Mouse (Mus musculus) megakaryocyte progenitor cell, adult 5-6 weeks (primary cell): ENCODE results near the gene Gna12. TPM values are rescaled to one million over a fixed set of nuclear protein-coding genes. Genes with fewer than 3 reads are reported as not detected.

Source experiments
- ATAC-seq: replicated peaks from 2 replicates; pipeline ENCODE4 v1.8.0; 2016; ENCODE audit warnings: mild to moderate bottlenecking, moderate TSS enrichment, inconsistent platforms; ENCODE audit not compliant: poor library complexity
- total RNA-seq, 2 experiments: library from RNA; stranded (forward) in 1 of 2; stranded (reverse) in 1 of 2; fragments of 157-497, 149-512 nt in 1 of 2; fragments of 200-1000 nt in 1 of 2; gene quantifications; 2 replicates each; pipeline versions ENCODE4 v1.2.3 to v1.2.4; 2015 to 2017

The Gna12 gene
- total RNA-seq, 2 experiments from 2014 or later: 33.6 to 45.4 TPM

DNA sequence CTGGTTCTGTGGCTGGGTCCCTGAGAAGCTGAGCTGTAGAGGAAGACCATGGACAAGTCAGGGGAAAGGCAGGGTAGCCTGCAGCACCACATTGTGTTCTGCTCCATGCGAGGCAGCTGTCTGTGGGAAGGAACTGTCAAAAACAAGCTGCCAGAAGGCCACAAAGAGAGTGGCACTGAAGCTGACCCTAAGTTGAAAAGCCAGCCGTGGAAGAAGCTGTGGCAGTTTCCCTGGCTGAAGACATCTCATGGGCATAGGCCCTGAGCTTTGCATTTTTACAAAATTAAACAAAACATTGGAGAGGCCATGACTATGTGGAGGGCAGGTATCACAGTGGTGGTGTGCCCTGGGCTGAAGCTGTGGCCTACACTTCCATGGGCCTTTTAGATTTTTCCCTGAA is 31.0 kb downstream of the Gna12 start:
- no peak for ATAC-seq

DNA sequence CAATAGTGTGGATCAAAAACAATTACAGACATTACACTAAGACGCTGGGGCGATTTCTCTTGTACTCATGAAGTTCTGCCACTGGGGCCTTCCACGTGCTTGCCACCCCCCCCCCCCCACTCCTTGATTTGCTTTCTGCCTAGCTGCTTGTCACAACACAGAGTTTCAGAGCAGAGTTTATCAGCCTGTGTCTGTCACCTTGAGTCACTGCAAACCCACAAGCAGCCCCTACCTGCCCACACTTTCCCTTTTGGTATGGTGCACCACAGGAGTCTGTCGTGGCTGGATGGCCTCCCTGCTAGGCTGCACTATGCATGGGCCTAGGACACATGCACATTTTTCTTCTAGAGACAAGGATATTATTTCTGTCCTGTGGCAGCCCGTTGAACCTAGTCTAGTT is 31.5 kb downstream of the Gna12 start:
- peak; percentile 10 for ATAC-seq

DNA sequence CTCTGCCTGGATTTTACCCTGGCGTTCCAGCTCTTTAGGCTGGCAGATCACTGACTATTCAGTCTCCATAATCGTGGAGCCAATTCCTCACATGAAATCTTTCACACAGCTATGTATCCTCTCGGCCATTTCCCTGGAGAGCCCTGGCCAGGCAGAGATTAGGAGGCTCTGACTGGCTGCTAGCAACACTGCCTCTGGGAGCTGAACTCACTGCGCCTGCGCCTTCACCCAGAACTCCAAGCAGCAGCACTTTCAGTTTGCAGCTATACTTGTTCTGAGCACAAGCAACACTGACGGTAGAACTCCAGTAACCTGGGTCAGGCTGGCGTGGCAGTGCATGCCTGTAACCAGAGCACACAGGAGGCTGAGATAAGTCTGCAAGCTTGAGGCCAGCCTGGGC is 32.1 kb downstream of the Gna12 start:
- ATAC-seq: peak; percentile 7; the same call in 1 of the 2 replicates

DNA sequence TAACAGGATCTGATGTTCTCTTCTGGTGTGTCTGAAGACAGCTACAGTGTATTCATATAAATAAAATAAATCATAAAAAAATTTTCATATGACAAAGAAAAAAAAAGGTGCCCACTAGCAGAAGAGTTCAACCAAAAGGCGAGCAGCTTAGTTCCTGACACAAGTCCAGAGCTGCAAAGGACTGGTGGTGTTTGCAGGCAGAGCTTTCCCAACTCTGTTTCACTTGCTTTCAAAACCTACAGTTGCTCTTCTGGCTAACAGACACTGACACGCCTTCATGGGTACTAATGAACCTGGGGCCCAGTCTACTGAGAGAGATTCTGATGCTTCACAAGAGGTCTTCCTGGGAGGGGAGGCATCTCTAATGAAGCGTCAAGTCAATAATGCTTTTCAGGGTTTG is 34.2 kb downstream of the Gna12 start:
- ATAC-seq: no peak

DNA sequence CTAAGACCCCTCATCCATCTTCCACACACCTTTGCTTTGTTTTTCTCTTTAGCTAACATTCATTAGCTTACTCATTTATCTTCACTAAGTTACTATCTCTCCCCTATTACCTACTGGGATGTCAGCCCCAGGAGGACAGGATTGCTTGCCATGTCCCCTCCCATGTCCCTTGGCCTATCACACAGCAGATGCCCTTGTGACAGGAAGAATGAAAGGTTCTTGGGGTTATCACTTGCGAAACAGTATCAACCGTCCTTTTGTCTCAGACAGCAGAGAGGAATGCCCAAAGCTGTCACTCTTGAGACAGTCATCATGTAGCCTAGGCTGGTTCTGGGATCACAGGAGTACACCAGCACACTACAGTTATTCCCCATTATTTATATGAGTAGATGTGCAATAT is 35.1 kb downstream of the Gna12 start:
- ATAC-seq: peak; percentile 77

DNA sequence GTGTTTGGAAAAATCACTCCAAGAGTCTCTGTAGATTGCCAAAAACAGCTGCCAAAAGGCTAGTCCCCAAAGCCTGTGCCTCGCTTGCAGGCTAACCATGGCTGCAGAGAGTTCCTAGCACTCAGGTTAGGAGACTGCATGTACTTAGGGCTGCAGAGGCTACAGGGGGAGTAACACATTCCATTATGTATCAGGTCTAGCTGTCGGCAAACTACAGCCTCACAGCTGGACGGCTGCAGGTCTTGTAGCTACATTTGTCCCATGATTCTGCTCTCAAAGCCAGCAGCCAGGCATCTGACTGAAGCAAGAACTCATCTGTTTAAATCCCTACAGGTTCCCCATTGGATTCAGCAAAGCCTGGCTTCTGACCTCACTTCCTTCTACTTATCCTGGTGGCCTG is 35.5 kb downstream of the Gna12 start:
- peak; percentile 26; the same call in 1 of the 2 replicates for ATAC-seq

DNA sequence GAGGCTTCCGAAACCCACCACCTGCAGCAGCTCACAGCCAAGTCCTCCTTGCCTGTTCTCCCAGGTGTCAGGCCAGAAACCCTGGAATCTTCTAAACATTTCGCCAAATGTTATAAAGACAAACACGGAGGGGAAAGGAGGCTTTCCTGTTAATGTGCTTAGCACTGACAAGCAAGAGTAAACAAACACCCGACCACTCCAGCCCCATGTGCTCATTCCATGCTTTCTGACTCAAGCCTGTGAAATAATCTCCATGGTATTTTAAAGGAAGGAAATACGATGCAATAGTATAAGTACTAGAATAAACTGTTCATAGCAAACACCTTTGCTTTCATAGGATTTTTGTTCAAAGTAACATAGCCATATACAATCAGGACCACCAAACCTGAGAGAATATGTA is 38.0 kb downstream of the Gna12 start:
- no peak for ATAC-seq

DNA sequence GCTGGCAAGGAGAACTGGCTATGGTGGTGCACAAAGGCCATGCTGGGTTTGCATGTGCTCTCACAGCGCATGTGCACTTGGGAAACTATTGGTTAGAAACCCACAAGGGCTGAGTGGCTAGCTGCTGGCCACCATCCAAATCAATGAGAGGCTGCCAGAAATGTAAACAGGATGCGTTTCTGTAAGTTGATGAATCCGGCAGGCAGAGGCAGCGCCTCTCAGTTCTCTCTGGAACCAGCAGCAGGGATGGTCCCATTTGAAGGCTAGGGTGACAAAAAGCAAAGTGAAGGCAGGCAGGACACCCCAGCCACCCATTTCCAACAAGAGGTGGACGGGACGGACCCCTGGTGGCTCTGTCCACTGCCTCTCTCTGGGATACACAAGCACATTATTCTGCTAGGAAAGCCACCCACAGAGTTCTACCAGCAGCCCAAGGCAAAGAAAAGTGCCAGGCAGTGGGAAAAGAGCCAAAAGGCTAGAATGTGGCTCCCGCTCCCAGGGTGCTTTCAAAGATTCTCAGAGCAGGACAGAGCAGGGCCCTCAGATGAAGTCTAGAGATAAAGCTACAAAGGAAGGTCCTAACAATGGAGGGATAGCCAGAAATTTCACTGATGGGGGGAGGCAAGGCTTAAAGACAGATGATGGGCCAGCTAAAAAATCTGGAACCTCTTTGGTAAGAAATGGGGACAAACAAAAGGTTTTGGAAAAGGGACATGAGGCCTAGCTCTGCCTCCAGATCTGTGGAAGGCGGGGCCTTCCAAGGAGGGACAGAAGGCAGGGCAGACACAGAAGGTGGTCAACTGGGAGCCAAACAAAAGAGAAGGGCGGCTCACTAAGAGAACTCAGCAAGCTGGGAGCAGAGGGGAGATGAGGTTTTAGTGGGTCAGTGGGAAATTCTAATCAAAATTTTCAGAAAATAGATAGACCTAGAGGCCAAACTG is 39.0 kb downstream of the Gna12 start:
- peak; percentile 33 for ATAC-seq

DNA sequence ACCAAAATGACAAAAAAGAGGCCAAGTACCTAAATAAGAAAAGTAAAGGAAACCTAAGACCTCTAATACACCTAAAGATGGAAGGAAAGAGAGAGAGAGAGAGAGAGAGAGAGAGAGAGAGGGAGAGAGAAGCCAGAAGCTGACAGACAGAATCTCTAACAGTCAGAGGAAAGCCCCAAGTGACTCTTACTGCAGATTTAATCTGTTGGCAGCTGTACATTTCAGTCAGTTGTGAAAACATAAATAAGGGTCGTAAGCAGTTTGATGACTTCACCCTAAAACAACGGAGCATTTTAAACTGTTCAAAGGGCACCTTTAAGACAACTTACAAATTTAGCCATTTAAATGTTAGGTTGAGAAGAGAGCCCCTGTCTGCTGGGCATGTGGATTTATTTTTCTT is 39.8 kb downstream of the Gna12 start:
- no peak for ATAC-seq

DNA sequence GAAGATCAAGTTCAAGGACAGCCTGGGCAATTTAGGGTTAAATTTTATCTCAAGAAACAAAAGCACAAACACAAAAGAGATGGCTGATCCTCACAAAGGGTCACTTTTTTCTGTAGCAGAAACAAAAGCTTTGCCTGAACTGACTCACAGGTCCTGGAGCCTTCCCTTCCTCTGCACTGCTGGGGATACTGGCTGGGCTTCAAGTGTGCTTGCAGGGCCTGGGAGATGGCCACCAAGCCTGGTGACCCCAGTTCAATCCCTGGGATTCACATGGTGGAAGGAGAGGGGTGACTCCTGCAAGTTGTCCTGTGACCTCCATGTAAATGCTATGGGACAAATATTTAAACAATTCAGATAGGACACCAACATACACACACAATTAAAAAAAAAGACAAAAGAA is 40.7 kb downstream of the Gna12 start:
- ATAC-seq: no peak

DNA sequence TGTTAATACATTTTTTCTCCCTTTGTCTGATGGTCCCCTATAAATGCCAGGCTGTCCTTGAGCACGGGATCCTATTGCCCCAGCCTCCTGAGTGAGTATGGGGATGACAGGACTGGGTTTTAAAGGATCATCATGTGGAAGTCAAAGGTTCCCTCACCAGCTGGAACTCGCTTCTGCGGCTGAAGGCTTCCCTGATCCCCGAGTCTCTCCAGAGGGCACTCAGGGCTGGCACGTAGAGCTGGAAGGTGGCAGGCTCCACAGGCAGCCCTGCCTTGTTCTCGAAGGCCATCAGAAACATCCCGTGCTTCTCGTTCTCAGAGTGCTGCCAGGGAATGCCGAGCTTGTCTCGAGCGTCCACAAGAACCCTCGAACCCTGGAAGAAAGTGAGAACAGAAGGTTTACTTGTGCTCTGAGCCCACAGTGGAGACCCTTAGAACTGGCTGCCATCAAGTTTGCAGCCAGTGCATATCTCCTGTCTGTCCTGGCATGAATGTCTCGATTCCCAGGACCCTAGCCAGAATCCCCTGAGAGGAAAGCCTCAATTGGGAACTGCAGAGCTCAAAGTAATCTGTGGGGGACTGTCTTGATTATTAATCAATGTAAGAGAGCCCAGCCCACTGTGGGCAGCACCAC is 44.9 kb downstream of the Gna12 start:
- ATAC-seq: no peak

DNA sequence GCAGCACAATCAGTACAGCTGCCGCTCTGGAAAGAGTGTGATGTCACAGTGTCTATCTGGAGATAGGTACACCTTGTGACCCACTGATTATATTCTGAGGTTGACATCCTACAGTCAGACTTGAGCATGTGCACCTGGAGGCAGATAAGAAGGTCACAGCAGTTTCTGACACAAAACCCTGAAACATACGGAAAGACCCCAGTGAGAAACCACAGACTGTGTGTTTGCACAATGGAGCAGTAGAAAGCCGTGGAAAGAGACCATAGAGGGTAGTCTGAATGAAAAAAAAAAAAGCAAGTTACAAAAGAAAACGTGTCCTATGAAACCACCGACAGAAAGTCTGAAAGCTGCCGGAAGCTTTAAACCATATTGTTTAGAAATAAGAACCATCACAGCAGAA is 45.9 kb downstream of the Gna12 start:
- peak; percentile 36; the same call in 1 of the 2 replicates for ATAC-seq

DNA sequence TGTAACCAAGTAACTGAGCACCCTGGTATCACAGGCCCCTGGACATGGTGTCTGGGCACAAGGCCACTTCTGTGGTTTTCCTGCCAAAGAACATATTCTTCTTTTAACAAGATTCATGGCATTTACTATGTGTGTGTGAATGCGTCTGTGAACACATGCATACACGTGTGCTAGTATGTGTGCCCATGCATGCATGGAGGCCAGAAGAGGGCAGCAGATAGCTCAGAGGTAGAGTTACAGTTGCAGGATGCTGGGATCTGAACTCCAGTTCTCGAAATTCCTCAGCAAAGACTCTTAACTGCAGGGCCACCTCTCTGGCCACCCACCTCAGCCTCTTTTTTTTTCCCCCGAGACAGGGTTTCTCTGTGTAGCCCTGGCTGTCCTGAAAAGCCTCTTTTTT is 46.7 kb downstream of the Gna12 start:
- ATAC-seq: 0 out of 2 replicates have a peak, but pooled peaks have one; percentile 24

DNA sequence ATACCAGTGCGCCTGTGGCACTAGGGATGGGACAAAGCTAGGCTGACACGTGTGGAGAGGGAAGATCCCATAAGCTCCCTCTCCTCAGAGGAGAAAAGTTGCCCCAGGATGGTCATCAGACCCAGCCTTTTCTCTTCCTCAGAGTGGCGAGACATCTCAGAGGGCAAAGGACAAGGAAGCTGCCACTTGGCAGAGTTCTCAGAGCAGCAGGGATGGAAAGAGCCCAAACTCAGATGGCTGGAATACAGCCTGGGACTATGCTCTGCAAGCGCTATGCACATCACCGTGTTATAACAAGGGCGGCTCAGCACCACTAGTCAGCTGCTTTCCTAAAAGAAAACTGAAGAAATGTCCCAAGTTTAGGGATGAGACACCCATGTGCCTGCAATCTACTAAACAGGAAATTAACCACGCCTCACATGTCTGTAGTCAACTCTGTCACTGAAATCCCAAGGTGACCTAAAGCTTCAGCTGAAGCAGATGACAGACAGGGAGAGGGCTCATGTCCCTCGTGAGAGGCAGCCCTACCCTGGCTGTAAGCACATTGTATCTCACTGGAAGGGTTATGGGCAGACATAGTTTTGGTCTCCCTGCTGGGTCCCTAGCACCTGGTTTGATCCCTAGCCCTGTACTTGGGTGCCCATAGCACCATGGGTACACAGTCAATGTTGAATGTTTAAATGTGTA is 48.2 kb downstream of the Gna12 start:
- no peak for ATAC-seq

DNA sequence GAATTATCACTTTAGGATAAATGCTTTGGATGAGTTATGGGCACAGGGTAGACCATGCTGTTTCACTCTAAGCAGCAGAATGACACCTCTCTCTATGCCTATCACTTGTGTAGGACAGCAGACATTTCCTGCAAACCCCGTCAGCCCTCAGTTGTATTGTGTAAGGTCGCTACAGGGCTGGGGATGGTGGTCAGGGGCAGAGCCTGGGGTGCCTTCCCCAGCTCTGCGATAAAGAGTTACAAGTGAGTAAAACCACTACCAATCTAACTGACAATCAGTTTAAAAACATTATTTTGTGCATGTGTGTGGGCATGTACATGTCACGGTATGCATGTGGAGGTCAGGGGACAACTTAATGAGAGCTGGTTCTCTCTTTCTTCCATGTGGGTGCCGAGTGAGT is 49.1 kb downstream of the Gna12 start:
- ATAC-seq: peak; percentile 51

DNA sequence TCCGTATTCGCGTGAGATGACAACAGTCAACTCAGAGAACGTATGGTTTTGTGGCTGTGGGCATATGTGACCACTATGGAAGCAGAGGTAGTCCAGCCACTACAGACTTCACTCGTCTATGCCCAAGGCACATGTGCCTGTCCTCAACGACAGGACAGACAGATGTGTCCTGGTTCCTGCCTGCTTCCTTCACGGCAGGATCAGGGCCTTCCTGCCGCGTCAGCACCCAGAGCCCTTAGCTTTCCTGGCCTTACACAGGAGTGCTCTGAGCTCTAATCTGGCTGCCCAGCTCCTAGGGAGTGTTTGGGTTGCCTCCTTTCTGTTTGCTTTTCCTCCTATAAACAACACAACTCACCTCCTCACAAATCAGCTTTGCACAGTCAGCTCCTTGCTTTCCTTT is 53.3 kb downstream of the Gna12 start:
- ATAC-seq: no peak

DNA sequence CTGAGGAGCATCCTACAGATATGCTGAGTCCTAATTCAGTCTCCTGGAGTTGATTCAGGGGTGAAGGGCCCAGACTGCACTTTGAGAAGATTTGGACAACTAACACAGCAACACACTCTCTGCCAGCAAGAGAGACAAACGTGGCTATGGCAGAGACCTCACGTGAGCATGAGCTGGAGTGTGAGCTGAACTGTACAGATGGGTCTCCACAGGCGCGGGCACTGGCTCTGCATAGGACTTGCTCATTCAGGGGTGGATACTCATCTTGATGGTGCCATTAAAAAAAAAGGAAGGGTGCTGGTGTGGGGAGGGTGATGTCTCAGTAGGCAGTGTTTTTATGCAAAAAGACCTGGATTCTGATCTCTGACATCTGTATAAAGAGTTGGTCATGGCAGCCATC is 55.1 kb downstream of the Gna12 start:
- no peak for ATAC-seq

DNA sequence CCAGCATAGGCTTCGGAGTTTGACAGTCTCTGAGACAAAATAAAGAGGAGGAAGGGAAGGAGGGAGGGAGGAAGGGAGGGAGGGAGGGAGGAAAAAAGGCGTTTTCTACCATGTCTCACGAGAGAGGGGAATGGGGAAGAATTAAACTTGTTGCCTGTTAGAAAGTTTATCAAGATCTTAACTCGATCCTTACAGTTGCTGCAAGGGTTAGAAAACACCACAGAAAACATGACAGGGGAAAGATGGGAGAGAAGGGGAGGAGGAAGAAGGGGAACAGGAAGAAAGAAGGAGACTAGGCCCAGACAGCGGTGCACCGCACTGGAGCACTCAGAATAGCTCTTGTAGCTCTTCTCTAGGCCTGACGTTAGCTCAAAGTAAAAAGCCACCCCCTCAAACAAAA is 58.1 kb downstream of the Gna12 start:
- ATAC-seq: peak; percentile 40; the same call in 1 of the 2 replicates

DNA sequence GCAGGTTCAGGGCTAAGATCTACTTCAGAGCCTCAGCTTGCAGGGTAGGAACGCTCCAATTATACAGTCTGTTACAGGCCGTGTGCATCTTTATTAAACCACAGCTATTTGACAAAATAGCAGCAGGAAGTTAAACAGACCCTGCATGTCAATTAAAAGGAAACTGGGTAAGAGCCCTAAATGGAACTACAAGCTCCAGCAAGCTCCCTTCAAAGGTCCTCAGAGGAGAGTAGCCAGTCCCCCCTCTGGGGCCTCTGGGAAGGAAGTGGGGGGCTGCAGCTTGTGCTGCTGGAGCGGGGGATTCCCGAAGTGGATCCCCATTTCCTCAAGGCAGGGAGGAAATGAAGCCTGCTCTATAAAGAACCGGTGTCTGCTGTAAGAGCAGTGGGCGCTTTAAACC is 58.6 kb downstream of the Gna12 start:
- ATAC-seq: 0 out of 2 replicates have a peak, but pooled peaks have one; percentile 5

DNA sequence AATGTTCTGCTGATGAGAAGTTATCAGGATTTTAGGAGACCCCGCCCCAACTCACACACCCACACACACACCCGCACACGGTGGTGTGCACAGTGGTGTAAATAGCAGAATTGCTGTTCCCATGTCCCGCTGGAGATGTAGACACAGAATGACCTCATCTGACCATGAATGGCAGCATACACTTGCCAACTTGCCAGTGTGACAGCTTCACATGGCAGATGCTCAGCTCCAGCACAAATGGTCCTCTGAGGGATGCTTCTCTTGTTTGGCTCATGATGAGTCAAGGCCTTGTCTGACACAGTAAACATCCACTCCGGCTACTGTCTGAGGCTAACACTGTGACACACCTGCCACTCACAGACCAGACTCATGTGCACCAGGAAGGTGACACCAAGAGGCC is 61.9 kb downstream of the Gna12 start:
- 0 out of 2 replicates have a peak, but pooled peaks have one; percentile 2 for ATAC-seq

DNA sequence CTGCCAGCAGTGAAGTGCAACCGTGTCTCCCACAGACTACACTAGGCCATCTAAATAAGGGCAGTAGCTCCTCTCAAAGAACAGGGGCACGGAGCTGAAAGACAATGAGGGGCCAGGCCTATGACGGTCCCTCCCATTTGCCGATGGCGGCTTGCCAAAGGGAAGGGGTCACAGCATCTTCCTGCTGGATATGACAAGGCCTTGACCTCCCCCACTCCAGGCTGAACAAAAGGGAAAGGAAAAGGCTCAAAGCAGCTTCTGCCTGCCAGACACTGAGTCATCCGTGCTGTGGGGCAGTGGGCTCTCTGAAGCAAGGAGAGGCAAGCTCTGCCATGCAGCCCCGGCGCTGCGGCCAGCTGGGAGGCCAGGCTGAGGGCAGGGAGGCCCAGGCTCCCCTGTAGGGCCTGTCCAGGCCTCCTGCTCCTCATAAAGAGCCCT is 62.5 kb downstream of the Gna12 start:
- peak; percentile 12; the same call in 1 of the 2 replicates for ATAC-seq
